Mouse (Mus musculus): ENCODE results near the gene Ahr. TPM values are rescaled to one million over a fixed set of nuclear protein-coding genes. Genes with fewer than 3 reads are reported as not detected.
A peak's percentile ranks its signal among the peaks of the same experiment; 100 is the strongest.

Ahr gene
- total RNA-seq (2017), result 8.4 to 36.3 TPM (median 31.8 TPM) in 3 replicates

- ATAC-seq (replicated peaks; ENCODE audit: insufficient number of reproducible peaks, low FRiP score, low TSS enrichment, poor library complexity, severe bottlenecking), result peak; percentile 75
Observed at GRCm38 (mm10) chr12:35534754-35535236, at the start of gene Ahr. Gene Ahr, minus strand, starts transcription at chr12:35535038.

DNA sequence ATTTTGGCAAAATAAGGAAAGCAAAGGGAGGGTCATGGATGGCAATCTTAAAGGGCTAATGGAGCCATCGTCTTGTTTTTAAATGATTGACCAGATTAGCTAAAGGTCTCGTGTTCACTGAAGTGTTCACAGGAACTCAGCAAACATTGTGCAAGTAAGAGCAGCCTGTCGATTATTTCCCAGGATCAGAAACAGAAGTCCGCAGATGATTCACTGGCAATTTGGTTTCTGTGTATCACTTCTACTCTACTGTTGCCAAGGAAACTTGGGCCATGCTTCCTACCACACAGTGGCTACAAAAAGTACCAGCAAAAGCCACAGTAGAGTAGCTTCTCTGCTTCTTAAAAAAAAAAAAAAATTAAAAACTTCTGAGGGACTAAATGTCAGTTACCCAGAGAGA, 44.0 kb upstream of the Ahr start:
- no peak for ATAC-seq (replicated peaks; ENCODE audit: insufficient number of reproducible peaks, low FRiP score, low TSS enrichment, poor library complexity, severe bottlenecking)

GRCm38 (mm10) chr12:35576107-35576506, 41.3 kb upstream of the Ahr start:
- no peak for ATAC-seq (replicated peaks; ENCODE audit: insufficient number of reproducible peaks, low FRiP score, low TSS enrichment, poor library complexity, severe bottlenecking)

DNA sequence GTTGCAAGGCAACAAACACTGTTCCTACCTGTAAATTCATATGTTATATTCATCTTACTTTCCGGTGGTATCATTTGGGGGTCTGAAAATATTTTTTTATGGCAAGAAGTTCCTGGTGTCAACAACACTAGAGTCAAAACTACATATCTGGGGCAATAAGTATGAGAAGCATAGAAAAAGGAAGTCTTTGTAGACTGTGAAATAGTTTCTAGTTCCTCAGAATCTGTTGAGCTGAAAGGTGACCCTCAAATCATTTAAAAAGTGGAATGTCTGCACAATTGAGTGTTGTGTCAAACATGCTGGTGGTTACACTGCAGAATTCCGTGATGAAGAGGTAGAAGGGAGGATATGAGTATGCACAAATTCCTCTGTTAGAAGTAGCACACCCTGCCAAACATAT, 38.9 kb upstream of the Ahr start:
- no peak for ATAC-seq (replicated peaks; ENCODE audit: insufficient number of reproducible peaks, low FRiP score, low TSS enrichment, poor library complexity, severe bottlenecking)

GRCm38 (mm10) chr12:35562826-35563225, 28.0 kb upstream of the Ahr start:
- ATAC-seq (replicated peaks; ENCODE audit: insufficient number of reproducible peaks, low FRiP score, low TSS enrichment, poor library complexity, severe bottlenecking), result no peak

DNA sequence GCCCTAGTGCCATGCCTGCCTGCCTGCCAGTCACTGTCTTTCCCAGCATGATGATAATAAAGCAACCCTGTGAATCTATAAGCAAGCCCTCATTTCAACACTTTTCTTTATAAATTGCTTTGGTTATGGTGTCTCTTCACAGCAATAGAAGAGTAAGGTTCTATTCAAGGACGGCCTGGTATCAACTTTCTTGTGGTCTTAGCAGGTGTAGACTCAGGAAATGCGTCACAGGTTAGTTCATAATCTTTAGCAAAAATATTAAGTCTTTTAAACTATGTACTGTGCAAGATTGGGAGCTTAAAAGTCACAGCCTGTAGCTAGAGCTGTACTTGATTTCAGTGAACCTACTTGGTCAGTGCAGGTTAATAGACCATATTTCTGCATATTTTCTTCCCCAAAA, 24.0 kb upstream of the Ahr start:
- ATAC-seq (replicated peaks; ENCODE audit: insufficient number of reproducible peaks, low FRiP score, low TSS enrichment, poor library complexity, severe bottlenecking), result no peak

DNA sequence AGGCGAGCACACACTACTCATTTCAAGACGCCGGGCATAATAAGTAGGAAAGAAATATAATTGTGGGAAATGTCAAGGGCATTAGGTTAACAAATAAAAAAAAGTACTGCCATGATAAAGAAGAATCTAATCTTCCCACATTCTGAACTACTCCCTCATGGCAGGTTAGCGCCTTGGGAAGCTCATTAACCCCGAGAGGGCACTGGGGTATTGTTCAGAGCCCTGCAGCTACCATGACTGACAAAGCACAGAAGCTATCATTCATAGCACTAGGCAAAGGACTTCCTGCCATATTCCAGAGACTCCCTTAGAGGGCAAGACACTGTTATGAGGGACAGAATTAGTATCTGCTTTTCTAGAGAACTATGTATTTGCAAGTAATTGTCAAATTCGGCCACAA, 21.1 kb upstream of the Ahr start:
- ATAC-seq (replicated peaks; ENCODE audit: insufficient number of reproducible peaks, low FRiP score, low TSS enrichment, poor library complexity, severe bottlenecking), result no peak

DNA sequence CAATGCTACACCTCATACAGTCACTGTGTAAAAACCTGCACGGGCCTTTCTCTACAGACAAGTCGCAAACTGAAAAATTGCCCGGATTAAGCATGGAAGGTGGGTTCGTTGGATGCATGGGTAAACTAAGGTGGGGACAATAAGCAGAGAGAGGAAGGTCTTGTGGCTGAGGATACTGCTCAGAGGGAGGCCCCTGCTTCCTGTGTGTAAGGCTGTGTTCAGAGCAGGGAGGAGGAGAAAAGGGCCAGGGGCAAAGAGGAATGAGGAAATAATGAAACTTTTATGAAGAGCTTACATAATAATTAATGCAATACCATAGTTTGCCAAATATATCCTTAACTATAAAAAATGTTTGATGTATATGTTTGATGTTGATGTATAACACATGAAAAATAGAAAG, 19.5 kb upstream of the Ahr start:
- peak; percentile 66; the same call in 1 of the 2 replicates for ATAC-seq (replicated peaks; ENCODE audit: insufficient number of reproducible peaks, low FRiP score, low TSS enrichment, poor library complexity, severe bottlenecking)

- no peak for ATAC-seq (replicated peaks; ENCODE audit: insufficient number of reproducible peaks, low FRiP score, low TSS enrichment, poor library complexity, severe bottlenecking)
Observed at GRCm38 (mm10) chr12:35553174-35553573, 18.3 kb upstream of the Ahr start.

GRCm38 (mm10) chr12:35550299-35550698, 15.5 kb upstream of the Ahr start:
- no peak for ATAC-seq (replicated peaks; ENCODE audit: insufficient number of reproducible peaks, low FRiP score, low TSS enrichment, poor library complexity, severe bottlenecking)

- no peak for ATAC-seq (replicated peaks; ENCODE audit: insufficient number of reproducible peaks, low FRiP score, low TSS enrichment, poor library complexity, severe bottlenecking)
Observed at GRCm38 (mm10) chr12:35542836-35543235, 8.0 kb upstream of the Ahr start.

- ATAC-seq (replicated peaks; ENCODE audit: insufficient number of reproducible peaks, low FRiP score, low TSS enrichment, poor library complexity, severe bottlenecking), result no peak
Observed at GRCm38 (mm10) chr12:35538843-35539242, 4.0 kb upstream of the Ahr start.

- peak; percentile 25 for ATAC-seq (replicated peaks; ENCODE audit: insufficient number of reproducible peaks, low FRiP score, low TSS enrichment, poor library complexity, severe bottlenecking)
Observed at GRCm38 (mm10) chr12:35534114-35534753, 604 bp downstream of the Ahr start.

DNA sequence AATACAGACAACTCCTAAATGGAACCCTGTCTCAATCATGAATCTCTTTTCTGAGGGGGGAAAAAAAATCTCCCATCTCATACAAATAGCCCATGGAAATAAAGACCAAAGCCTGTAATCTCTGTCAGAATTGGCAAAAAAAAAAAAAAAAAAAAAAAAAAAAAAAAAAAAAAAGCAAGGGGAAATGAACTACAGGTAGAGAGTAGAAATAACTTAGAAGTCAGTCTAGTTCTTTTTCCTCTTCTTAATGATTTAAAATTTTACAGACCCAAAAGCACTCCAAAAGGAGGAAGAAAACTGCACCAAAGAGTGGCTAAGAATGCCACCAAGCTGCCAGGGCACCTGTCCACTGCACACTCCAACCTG, 1.1 kb downstream of the Ahr start:
- ATAC-seq (replicated peaks; ENCODE audit: insufficient number of reproducible peaks, low FRiP score, low TSS enrichment, poor library complexity, severe bottlenecking), result no peak

DNA sequence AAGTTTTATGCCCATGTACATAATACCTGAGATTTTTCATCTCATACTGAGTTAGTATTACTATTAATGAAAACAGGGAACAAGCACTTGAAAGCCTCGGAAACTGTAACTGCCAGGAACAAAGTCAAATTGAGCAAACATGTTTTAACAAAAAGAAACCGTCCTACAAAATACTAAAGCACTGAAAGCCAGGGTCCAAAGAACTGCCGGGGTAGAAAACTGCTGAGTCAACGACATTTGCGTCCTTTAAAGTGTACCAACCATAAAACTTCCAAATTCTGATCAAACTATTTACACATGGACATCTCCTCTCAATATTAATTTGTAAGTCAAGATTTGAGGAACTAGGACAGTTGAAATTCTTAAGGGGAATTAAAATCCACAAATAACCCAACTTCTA, 1.7 kb downstream of the Ahr start:
- no peak for ATAC-seq (replicated peaks; ENCODE audit: insufficient number of reproducible peaks, low FRiP score, low TSS enrichment, poor library complexity, severe bottlenecking)

DNA sequence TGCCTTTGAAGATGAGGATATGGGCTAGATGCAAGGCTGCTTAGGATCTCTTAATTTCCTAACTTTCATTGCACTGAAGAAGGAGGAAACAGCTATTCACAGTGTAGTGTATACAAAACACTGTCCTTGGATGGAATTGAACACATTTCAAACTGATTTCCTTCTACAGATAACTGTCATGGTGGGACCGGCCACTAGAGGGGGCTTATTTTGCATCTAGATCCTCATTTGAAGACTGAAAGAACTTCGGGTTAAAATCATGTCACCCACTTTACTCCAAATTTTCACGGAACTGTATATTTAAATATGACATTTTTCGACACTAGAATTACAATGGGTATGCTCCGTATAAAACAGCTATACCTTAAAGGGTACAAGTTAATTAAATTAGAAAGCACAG, 2.7 kb downstream of the Ahr start:
- ATAC-seq (replicated peaks; ENCODE audit: insufficient number of reproducible peaks, low FRiP score, low TSS enrichment, poor library complexity, severe bottlenecking), result peak; percentile 51; the same call in 1 of the 2 replicates

GRCm38 (mm10) chr12:35530587-35530986, 4.3 kb downstream of the Ahr start:
- no peak for ATAC-seq (replicated peaks; ENCODE audit: insufficient number of reproducible peaks, low FRiP score, low TSS enrichment, poor library complexity, severe bottlenecking)

- ATAC-seq (replicated peaks; ENCODE audit: insufficient number of reproducible peaks, low FRiP score, low TSS enrichment, poor library complexity, severe bottlenecking), result no peak
Observed at GRCm38 (mm10) chr12:35527429-35527828, 7.4 kb downstream of the Ahr start.

- ATAC-seq (replicated peaks; ENCODE audit: insufficient number of reproducible peaks, low FRiP score, low TSS enrichment, poor library complexity, severe bottlenecking), result no peak
Observed at GRCm38 (mm10) chr12:35522585-35523103, 12.2 kb downstream of the Ahr start.

DNA sequence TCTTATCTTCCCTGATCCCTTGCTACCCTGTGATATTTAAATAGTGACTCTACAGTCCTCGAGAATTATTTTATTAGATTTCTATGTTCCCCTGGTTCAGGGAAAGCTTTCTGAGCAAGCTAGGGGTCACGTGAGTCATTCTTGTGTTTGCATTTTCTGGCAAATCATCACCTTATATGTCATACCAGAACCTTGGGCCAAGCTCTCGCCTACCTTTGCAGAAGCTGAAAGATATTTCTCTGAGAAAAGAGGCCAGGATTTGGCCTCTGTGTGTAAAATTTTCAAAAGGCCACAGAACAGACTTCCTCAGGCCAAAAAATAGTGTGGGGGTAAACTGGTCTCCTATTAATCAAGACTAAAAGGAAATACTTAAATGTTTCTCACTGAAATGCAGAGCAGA, 19.2 kb downstream of the Ahr start:
- ATAC-seq (replicated peaks; ENCODE audit: insufficient number of reproducible peaks, low FRiP score, low TSS enrichment, poor library complexity, severe bottlenecking), result no peak

DNA sequence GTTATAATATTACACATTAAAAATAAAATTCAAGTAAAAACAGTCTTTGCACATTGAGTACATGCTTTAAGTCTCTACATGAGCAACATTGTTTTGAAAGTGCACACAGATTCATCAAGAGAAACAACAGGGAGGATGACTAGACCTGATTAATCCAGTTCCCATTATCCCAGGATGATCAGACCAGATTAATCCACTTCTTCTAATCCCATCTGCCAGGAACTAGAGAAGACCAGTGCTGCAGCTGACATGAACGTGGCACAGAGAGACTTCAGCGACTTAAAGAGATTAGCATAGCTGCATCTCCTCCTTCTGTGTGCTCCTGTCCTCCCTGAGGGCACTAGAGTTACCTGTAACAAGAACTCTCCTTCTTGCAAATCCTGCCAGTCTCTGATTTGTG, 20.2 kb downstream of the Ahr start:
- ATAC-seq (replicated peaks; ENCODE audit: insufficient number of reproducible peaks, low FRiP score, low TSS enrichment, poor library complexity, severe bottlenecking), result no peak
